Mouse (Mus musculus) spleen, adult 2 months (tissue): ENCODE measurements around the gene Snx9. TPM values are rescaled to one million over a fixed set of nuclear protein-coding genes. Genes with fewer than 3 reads are reported as not detected.

Experiments used
- DNase-seq, 2 experiments: peaks; one replicate each; pipeline versions ENCODE4 v3.0.0 to v3.0.0-alpha.2; 2012 to 2021; ENCODE audit warnings: low spot score in 2 of 2, low read depth in 1 of 2
- H3K27ac ChIP-seq: fragments of 200-500 bp; 2 replicates; pipeline ENCODE4 v1.5.1; 2012; ENCODE audit warnings: low read length, inconsistent platforms; ENCODE audit not compliant: insufficient read depth
- H3K27me3 ChIP-seq: fragments of 200-500 bp; 2 replicates; pipeline ENCODE4 v1.6.1; 2012; ENCODE audit warnings: mild to moderate bottlenecking, moderate library complexity, low read length, inconsistent platforms; ENCODE audit not compliant: control insufficient read depth, insufficient read depth
- H3K36me3 ChIP-seq: fragments of 200-500 bp; 2 replicates; pipeline ENCODE4 v1.6.1; 2012; ENCODE audit warnings: mild to moderate bottlenecking, low read length, inconsistent platforms; ENCODE audit not compliant: control insufficient read depth, insufficient read depth
- H3K4me1 ChIP-seq: fragments of 200-500 bp; 2 replicates; pipeline ENCODE4 v1.6.1; 2011; ENCODE audit warnings: inconsistent platforms; ENCODE audit not compliant: control insufficient read depth, insufficient read depth, insufficient read length
- H3K4me3 ChIP-seq: fragments of 200-500 bp; 2 replicates; pipeline ENCODE4 v1.5.1; 2011; ENCODE audit warnings: mild to moderate bottlenecking, inconsistent platforms; ENCODE audit not compliant: insufficient read depth, insufficient read length; ENCODE audit errors: extremely low read depth
- CTCF ChIP-seq: fragments of 200-500 bp; IDR thresholded peaks from 2 replicates; pipeline ENCODE4 v1.5.1; 2011; ENCODE audit warnings: mild to moderate bottlenecking, inconsistent platforms; ENCODE audit not compliant: insufficient read depth, insufficient read length, insufficient replicate concordance; ENCODE audit errors: extremely low read depth
- POLR2A ChIP-seq: fragments of 200-500 bp; IDR thresholded peaks from 2 replicates; pipeline ENCODE4 v1.6.1; 2011; ENCODE audit warnings: low read depth, low read length, inconsistent platforms
- WGBS: fragments of 180-500 bp; shearing (Covaris S2); methylation state at CpG from one replicate; pipeline ENCODE4 v1.1.7; 2018; 5-methylcytosine and 5-hydroxymethylcytosine counted together
- polyA plus RNA-seq: library from polyadenylated mRNA; depleted of rRNA; stranded (reverse); fragments of >200 nt; gene quantifications from 2 replicates; pipeline ENCODE4 v1.2.3, GENCODE M21; 2012

The Snx9 gene
- polyA plus RNA-seq, 1 experiment = 22.1 TPM

GRCm38 (mm10) chr17:5862285-5862684 is 21.2 kb downstream of the Snx9 start:
- H3K36me3 ChIP-seq = no peaks in the 10 kb centered on the region
- H3K4me1 ChIP-seq = peaks cover 11% of the 10 kb centered on the region
- no peak for TF ChIP-seq POLR2A
- TF ChIP-seq CTCF = no peak
- 50% methylated on average over 6 of the region's 6 CpGs for WGBS
- H3K27ac ChIP-seq = no peak overlapping the region
- no peak for DNase-seq
- no peaks in the 10 kb centered on the region for H3K27me3 ChIP-seq
- no peak overlapping the region for H3K4me3 ChIP-seq

- H3K4me1 ChIP-seq = peaks cover 11% of the 10 kb centered on the region
- H3K27me3 ChIP-seq = no peaks in the 10 kb centered on the region
- DNase-seq = no peak
- WGBS = 81% methylated on average over 4 of the region's 4 CpGs
- H3K4me3 ChIP-seq = no peak overlapping the region
- TF ChIP-seq POLR2A (no peak), CTCF (no peak)
- no peaks in the 10 kb centered on the region for H3K36me3 ChIP-seq
- H3K27ac ChIP-seq = no peak overlapping the region
These were observed 21.7 kb downstream of the Snx9 start for GRCm38 (mm10) chr17:5862869-5863268.

- TF ChIP-seq POLR2A (no peak), CTCF (no peak)
- Histone ChIP-seq H3K4me3 (no peak overlapping the region), H3K27ac (no peak overlapping the region), H3K27me3 (no peaks in the 10 kb centered on the region), H3K4me1 (peaks cover 11% of the 10 kb centered on the region), H3K36me3 (no peaks in the 10 kb centered on the region)
- DNase-seq = no peak
- 87% methylated on average over 5 of the region's 5 CpGs for WGBS
These were observed 22.6 kb downstream of the Snx9 start for GRCm38 (mm10) chr17:5863745-5864144.

GRCm38 (mm10) chr17:5867456-5867855 is 26.3 kb downstream of the Snx9 start:
- no peak for TF ChIP-seq CTCF
- Histone ChIP-seq H3K27ac (no peak overlapping the region), H3K27me3 (no peaks in the 10 kb centered on the region), H3K4me1 (peaks cover 11% of the 10 kb centered on the region), H3K4me3 (no peak overlapping the region), H3K36me3 (no peaks in the 10 kb centered on the region)
- no peak for DNase-seq
- WGBS = 28% methylated on average over 6 of the region's 6 CpGs

- DNase-seq = no peak
- Histone ChIP-seq H3K36me3 (no peaks in the 10 kb centered on the region), H3K27me3 (no peaks in the 10 kb centered on the region), H3K4me3 (no peak overlapping the region), H3K27ac (no peak overlapping the region), H3K4me1 (peaks cover 8% of the 10 kb centered on the region; the same call in 1 of the 2 replicates)
- TF ChIP-seq CTCF (no peak), POLR2A (no peak)
- 88% methylated on average over 7 of the region's 7 CpGs for WGBS
These were observed 27.3 kb downstream of the Snx9 start for GRCm38 (mm10) chr17:5868319-5869031.

- Histone ChIP-seq H3K4me1 (peaks cover 11% of the 10 kb centered on the region), H3K4me3 (no peak overlapping the region), H3K36me3 (no peaks in the 10 kb centered on the region), H3K27me3 (no peaks in the 10 kb centered on the region), H3K27ac (no peak overlapping the region)
- WGBS = 89% methylated on average over 3 of the region's 3 CpGs
- TF ChIP-seq POLR2A = no peak
- no peak for TF ChIP-seq CTCF
- no peak for DNase-seq
These were observed 28.3 kb downstream of the Snx9 start for GRCm38 (mm10) chr17:5869461-5869860.

- 93% methylated on average over 5 of the region's 5 CpGs for WGBS
- DNase-seq = no peak
These were observed 28.9 kb downstream of the Snx9 start for GRCm38 (mm10) chr17:5870002-5870401.

More at GRCm38 (mm10) chr17:5870002-5870401, 28.9 kb downstream of the Snx9 start:
- Histone ChIP-seq H3K36me3 (no peaks in the 10 kb centered on the region), H3K27me3 (no peaks in the 10 kb centered on the region), H3K4me3 (no peak overlapping the region), H3K27ac (no peak overlapping the region), H3K4me1 (peaks cover 15% of the 10 kb centered on the region)
- no peak for TF ChIP-seq CTCF
- no peak for TF ChIP-seq POLR2A
